Mouse (Mus musculus): Measurements from ENCODE around the gene Aadacl2.

Aadacl2 gene

GRCm38 (mm10) chr3:60006443-60006842, at the start of gene Aadacl2:
TSS of gene Aadacl2 (plus strand) at chr3:60006743.
- DNase-seq (ENCODE audit: low spot score in 2 of 2), result no peak

GRCm38 (mm10) chr3:59970891-59971290, 35.7 kb upstream of the Aadacl2 start:
- DNase-seq (ENCODE audit: low spot score in 2 of 2), result no peak

GRCm38 (mm10) chr3:59974591-59974990, 32.0 kb upstream of the Aadacl2 start:
- no peak for DNase-seq (ENCODE audit: low spot score in 2 of 2)

GRCm38 (mm10) chr3:60003622-60004021, 2.9 kb upstream of the Aadacl2 start:
- no peak for DNase-seq (ENCODE audit: low spot score in 2 of 2)

DNA sequence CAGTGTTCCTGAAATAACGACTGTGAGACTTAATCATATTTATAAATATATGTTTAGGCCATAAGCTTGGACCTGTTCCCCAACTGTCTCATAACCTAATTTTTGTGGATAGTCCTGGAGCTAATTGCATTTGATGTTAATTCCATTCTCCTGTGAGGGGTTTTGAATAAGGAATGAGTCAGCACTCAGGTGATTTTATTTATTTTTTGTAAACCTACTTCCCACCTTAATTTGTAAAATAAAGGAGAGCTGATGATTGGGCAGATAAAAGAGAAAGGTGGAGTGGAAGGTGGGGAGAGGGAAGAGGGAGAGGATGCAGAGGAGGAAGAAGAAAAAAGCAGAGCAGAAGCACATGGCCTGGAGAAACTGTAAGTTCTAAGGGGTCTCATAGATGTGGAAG, 18.9 kb downstream of the Aadacl2 start, which contains the start of gene Aadac:
Gene Aadac (plus strand): TSS at position 301 of the 400 bp plus-strand sequence.
- no peak for DNase-seq (ENCODE audit: low spot score in 2 of 2)

GRCm38 (mm10) chr3:60031511-60031910, 25.0 kb downstream of the Aadacl2 start:
- no peak for DNase-seq (ENCODE audit: low spot score in 2 of 2)

- no peak for DNase-seq (ENCODE audit: low spot score in 2 of 2)
Measured at GRCm38 (mm10) chr3:60046221-60046913, 39.8 kb downstream of the Aadacl2 start.

DNA sequence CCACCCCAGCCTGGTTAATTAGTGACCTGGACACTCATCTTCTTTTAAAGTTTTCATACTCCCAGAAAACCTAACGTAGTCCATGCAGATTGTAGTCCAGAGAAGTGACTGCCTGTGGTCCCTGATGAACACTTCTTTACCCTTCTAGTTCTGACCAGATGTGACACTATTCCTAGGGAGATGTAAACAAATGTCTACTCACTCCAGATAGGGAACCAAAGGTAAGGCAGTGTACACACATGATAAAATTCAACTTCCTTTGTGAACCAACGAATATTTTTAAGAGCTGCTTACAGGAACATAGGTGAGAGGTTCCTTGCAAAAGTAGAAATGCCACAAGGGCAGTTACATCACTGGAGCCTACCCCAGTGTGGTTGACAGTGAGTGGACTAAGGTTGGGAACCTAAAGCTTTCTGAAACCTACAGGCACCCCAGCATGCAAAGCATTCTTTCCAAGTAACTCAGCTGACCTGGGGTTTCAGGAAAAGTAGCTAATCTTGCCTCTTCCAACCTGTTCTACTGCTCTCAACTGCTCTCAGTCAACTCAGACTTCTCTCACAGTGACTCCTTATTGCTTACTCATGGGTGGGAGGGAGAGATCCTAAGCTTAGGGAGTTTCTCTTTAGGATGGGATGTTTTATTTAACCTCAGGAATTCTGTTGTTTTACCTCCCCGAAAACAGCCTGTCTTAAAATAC, 46.8 kb downstream of the Aadacl2 start:
- DNase-seq (ENCODE audit: low spot score in 2 of 2), result no peak

- no peak for DNase-seq (ENCODE audit: low spot score in 2 of 2)
Measured at GRCm38 (mm10) chr3:60053931-60054330, 47.4 kb downstream of the Aadacl2 start.

DNA sequence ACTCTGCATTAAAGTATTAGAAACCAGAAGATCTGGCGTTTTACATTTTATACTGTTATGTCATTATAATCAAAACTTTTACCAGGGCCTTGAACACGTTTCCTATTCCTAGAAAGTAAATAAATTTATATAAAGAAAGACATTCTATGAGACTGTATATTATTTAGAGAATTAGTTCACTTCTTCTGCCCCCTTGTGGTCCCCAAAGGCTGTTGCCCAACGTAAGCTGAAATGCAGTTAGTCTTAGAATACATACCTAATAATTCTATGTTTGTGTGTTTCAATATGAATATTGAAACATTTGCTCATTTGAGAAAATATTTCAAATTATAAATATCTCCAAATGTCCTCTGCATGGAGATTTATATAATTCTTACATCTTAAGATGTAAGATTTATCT, 49.9 kb downstream of the Aadacl2 start:
- peak in 1 of 2 experiments; percentile 3 for DNase-seq (ENCODE audit: low spot score in 2 of 2)

DNA sequence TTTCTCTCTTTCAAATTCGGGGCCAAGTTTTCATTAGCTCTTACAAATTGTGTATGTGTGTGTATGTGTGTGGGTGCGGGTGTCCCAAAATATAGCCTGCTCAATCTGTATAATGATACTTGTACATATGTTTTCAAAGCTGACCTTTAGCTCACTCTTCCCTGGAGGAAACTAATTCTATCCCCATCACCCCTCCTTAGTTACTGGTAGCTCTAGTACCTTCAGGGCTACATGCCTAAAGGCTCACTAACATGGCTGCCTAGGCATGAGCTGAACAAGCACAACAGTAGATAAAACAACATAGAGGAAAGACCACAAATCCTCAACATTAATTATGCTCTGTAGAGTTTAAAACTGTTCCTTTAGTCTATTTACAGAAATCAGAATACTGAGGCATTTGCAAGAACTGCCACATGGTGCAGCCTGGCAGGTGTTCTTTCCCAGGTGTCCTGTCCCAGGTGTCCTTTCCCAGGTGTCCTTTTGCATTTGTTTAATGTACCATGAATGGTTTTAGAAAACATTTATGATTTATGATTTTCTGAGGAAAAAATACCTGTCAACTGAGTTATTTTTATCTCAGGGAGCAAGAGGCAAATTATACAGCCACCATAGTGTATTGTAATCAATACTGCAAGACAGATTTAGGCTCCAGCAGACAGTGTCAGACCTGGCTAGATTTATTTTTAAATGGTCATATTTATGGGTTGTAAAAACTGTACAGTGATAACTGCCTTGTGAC, 50.7 kb downstream of the Aadacl2 start:
- DNase-seq (ENCODE audit: low spot score in 2 of 2), result no peak

DNA sequence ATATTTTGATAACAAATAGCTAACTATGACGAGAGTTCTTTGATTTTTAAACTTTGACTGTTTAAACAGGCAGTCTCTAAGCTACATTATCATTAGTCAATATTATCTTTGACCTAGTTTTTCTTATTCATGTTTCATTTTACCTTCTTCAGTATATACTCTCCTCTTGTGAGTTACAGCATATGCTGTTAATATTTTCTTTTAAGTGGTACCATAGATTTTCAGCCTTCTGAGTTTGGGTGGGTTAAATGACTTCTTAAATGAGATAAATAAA, 51.2 kb downstream of the Aadacl2 start:
- no peak for DNase-seq (ENCODE audit: low spot score in 2 of 2)
